Mouse (Mus musculus) hindbrain, embryonic 14.5 days (tissue): ENCODE results near the gene Pde6h. TPM values are rescaled to one million over a fixed set of nuclear protein-coding genes. Genes with fewer than 3 reads are reported as not detected.

Source experiments
- ATAC-seq: fragments of 200-750 bp; cut with Nextera tagmentation; 2 replicates; pipeline ENCODE4 v1.8.0; 2017; ENCODE audit warnings: moderate number of reproducible peaks, mild to moderate bottlenecking, moderate TSS enrichment, moderate library complexity; ENCODE audit not compliant: low FRiP score
- DNase-seq: peaks from one replicate; pipeline ENCODE4 v3.0.0-alpha.2; 2015; ENCODE audit warnings: low spot score
- H3K27ac ChIP-seq: fragments of 300-500 bp; sonication (generic); 2 replicates; pipeline ENCODE4 v1.5.1; 2014; ENCODE audit warnings: mild to moderate bottlenecking, moderate library complexity
- H3K27me3 ChIP-seq: fragments of 300-500 bp; sonication (generic); 2 replicates; pipeline ENCODE4 v1.6.1; 2014; ENCODE audit warnings: mild to moderate bottlenecking, low read length, mixed read lengths; ENCODE audit not compliant: control insufficient read depth, insufficient read depth
- H3K36me3 ChIP-seq: fragments of 300-500 bp; sonication (generic); replicated peaks from 2 replicates; pipeline ENCODE4 v1.6.1; 2014; ENCODE audit not compliant: control insufficient read depth, insufficient read depth
- H3K4me1 ChIP-seq: fragments of 300-500 bp; sonication (generic); replicated peaks from 2 replicates; pipeline ENCODE4 v1.6.1; 2014; ENCODE audit warnings: antibody characterized with exemption, low read length, mixed read lengths; ENCODE audit not compliant: control insufficient read depth, insufficient read depth
- H3K4me2 ChIP-seq: fragments of 300-500 bp; sonication (generic); replicated peaks from 2 replicates; pipeline ENCODE4 v1.6.1; 2014; ENCODE audit warnings: mild to moderate bottlenecking, moderate library complexity
- H3K4me3 ChIP-seq: fragments of 300-500 bp; sonication (generic); replicated peaks from 2 replicates; pipeline ENCODE4 v1.5.1; 2014; ENCODE audit warnings: mild to moderate bottlenecking, low read length
- H3K9ac ChIP-seq: fragments of 300-500 bp; sonication (generic); 2 replicates; pipeline ENCODE4 v1.6.1; 2014
- H3K9me3 ChIP-seq: fragments of 300-500 bp; sonication (generic); 2 replicates; pipeline ENCODE4 v1.6.1; 2016; ENCODE audit warnings: low read length; ENCODE audit not compliant: control insufficient read depth
- WGBS: fragments of 180-500 bp; shearing (Covaris S2); extraction: QIAGEN DNeasy Blood & Tissue Kit; methylation state at CpG from one replicate; pipeline ENCODE4 v1.1.7; 2014; 5-methylcytosine and 5-hydroxymethylcytosine counted together
- polyA plus RNA-seq: library from polyadenylated mRNA; unstranded; fragments of >200 nt; fragmentation: Nextera tagmentation; extraction: Ambion mirVana; gene quantifications from 2 replicates; pipeline ENCODE4 v1.2.1, GENCODE M21; 2014

Pde6h gene
- polyA plus RNA-seq, 1 experiment from 2014 or later, result 0.48 TPM

DNA sequence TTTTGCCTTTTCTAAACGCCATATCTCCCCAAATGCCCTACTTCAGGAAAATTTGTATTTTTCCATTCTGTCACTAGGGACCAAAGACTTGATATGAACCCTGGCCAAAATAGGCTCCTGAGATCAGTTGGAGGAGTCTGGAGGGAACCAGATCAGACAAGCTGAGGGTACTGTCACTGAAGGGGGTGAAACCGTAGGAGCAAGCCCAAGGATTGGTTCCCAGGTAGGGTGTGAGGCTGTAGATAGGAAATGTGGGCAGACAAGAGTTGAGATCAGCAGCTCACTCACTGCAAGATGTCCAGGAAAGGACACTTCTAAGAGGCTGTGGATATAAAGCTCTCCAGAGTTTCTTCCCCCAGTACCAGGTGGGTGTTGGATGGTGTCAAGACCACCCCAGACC is 31.6 kb upstream of the Pde6h start:
- 85% methylated on average over 2 of the region's 2 CpGs for WGBS
- ATAC-seq, result no peak

DNA sequence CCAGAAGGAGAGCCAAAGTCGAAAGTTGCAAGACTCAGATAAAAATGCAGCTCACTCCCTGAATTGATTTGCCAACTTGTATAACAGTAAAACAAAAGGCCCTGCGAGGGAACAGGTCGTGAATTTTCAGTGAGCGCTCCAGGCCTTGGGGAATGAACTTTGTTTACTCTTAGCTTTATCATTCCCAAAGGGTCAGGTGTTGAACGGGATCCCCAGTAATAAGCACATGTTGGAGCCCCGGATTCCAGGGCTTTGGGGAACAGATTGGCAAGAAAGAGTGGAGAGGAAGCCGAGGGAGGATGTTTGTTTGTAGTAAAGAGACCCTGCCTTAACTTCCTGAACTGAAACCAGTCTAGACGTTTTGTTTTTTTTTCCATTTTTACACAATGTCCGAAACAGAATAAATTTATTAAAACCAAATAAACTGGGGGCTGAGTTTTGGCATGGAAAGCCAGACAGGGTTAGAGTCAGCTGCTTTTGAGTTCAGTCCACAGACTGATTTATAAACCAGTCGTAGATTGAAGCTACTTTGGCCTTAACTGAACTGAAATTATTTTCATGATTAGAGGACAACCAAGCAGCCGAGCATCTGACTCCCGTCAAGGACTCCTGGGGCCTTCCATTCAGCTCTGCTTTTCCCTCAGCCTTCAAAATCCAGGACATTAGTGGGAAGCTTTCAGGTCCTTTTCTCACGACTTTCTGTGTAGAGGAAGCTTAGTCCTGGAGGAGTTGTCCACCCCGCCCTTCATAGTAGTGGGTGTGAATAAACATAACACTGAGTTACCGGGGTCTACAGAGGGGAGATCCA is 28.9 kb upstream of the Pde6h start:
- H3K9ac ChIP-seq, result no peak overlapping the region
- ATAC-seq (no peak), DNase-seq (no peak)
- H3K9me3 ChIP-seq, result no peaks in the 10 kb centered on the region
- no peak overlapping the region for H3K4me2 ChIP-seq
- no peak overlapping the region for H3K4me3 ChIP-seq
- no peaks in the 10 kb centered on the region for H3K36me3 ChIP-seq
- H3K4me1 ChIP-seq, result no peaks in the 10 kb centered on the region
- no peaks in the 10 kb centered on the region for H3K27me3 ChIP-seq
- 70% methylated on average over 15 of the region's 15 CpGs for WGBS
- H3K27ac ChIP-seq, result no peak overlapping the region

More for the DNA sequence above, 31.6 kb upstream of the Pde6h start:
- Histone ChIP-seq H3K36me3 (no peaks in the 10 kb centered on the region), H3K4me2 (no peak overlapping the region), H3K9ac (no peak overlapping the region), H3K4me1 (no peaks in the 10 kb centered on the region), H3K27ac (no peak overlapping the region), H3K4me3 (no peak overlapping the region), H3K9me3 (no peaks in the 10 kb centered on the region), H3K27me3 (no peaks in the 10 kb centered on the region)
- no peak for DNase-seq

DNA sequence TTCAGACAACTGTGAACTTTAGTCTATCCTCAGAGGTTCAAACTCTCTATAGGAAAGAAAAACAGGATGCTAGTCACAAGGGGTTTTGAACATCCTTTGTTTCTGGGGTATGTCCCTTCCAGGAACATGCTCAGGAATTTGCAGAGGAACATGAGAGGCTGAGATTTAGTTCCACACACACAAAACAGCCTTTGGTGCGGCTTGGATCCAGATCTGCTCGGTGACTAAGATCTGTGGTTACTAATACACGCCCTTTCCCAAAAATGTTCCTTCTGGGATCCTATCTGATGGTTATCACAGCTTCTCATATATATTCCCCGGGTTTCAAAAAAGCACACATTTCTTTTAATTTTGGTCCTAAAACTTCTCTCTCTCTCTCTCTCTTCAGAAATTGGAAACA is 25.8 kb upstream of the Pde6h start:
- no peak overlapping the region for H3K27ac ChIP-seq
- H3K4me1 ChIP-seq, result no peaks in the 10 kb centered on the region
- no peak overlapping the region for H3K9ac ChIP-seq
- H3K9me3 ChIP-seq, result no peaks in the 10 kb centered on the region
- no peak overlapping the region for H3K4me2 ChIP-seq
- no peaks in the 10 kb centered on the region for H3K36me3 ChIP-seq
- 86% methylated on average over 4 of the region's 4 CpGs for WGBS
- H3K4me3 ChIP-seq, result no peak overlapping the region
- DNase-seq (no peak), ATAC-seq (no peak)
- no peaks in the 10 kb centered on the region for H3K27me3 ChIP-seq

DNA sequence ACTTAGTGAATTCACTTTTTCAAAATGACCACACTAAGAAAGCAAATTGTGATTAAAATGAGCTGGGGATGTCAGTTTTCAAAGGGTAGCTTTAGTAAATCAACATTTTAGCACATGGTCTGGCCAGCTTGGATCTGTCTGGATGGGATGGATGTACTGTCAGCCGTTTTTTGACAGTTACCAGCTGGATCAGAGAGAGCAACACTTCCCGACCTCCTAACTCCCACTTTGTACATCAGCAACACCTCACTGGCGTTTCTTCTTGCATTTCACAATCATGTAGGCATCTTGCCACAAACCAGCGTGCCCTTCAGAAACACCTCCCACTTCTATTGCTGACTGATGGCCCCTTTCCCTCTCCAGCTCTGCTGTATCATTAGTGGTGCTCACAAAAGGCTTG is 25.4 kb upstream of the Pde6h start:
- Histone ChIP-seq H3K27me3 (no peaks in the 10 kb centered on the region), H3K36me3 (no peaks in the 10 kb centered on the region), H3K4me2 (no peak overlapping the region), H3K27ac (no peak overlapping the region), H3K4me3 (no peak overlapping the region), H3K4me1 (no peaks in the 10 kb centered on the region), H3K9ac (no peak overlapping the region), H3K9me3 (no peaks in the 10 kb centered on the region)
- ATAC-seq (no peak), DNase-seq (no peak)
- WGBS, result 72% methylated on average over 4 of the region's 4 CpGs

DNA sequence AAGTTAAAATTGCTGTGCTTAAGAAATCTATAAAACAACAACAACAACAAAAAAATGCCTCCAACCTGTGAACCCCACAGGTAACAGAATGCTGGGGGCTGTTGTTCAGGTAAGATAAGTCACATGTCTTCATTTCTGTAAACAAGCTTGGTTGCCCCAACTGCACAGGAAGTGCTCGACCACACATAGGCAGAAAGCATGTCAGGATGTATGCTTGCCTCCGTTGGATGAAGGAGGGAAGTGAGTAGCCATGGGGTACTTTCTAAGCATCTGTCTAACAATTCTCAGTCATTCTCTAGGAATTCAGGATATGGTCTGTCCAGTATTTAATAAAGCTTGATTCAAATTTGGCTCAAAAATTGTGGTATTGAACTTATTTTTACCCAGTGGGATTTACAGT is 24.7 kb upstream of the Pde6h start:
- H3K4me1 ChIP-seq, result no peaks in the 10 kb centered on the region

DNA sequence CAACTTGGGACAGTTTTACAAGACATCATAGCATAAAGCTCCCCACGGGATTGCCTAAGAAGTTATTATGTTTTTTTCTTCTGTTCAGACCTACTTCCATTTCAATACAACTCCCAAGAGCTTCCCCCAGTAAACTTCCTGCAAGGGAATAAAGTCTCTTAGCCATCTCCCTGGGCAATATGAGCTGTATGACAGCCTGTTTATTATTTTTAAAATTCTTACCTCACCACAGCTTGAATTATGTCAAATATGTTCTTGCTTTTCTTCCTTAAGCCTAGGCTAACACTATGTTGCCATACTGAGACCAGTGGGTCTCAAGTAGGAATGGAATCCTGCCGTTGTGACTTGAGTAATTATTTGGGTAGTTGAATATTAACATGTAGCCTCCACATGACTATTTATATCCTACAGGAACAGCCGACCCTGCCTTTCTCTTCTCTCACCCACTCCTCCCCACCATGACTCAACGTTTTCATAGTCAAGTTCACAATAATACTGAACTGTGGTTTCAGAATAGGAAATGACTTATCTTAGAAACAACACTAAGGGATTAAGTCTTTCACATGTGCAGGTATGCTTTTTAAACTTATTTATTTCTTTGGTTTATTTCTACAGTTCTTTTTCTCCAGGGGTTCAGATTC is 23.1 kb upstream of the Pde6h start:
- 85% methylated on average over 4 of the region's 4 CpGs for WGBS
- Histone ChIP-seq H3K27ac (no peak overlapping the region), H3K4me3 (no peak overlapping the region), H3K9me3 (no peaks in the 10 kb centered on the region), H3K9ac (no peak overlapping the region), H3K36me3 (no peaks in the 10 kb centered on the region), H3K4me1 (no peaks in the 10 kb centered on the region), H3K4me2 (no peak overlapping the region), H3K27me3 (no peaks in the 10 kb centered on the region)
- ATAC-seq (no peak), DNase-seq (no peak)

More for the DNA sequence above, 24.7 kb upstream of the Pde6h start:
- Histone ChIP-seq H3K36me3 (no peaks in the 10 kb centered on the region), H3K27me3 (no peaks in the 10 kb centered on the region), H3K9ac (no peak overlapping the region), H3K4me2 (no peak overlapping the region), H3K27ac (no peak overlapping the region), H3K9me3 (no peaks in the 10 kb centered on the region), H3K4me3 (no peak overlapping the region)
- 84% methylated on average over 2 of the region's 2 CpGs for WGBS
- DNase-seq (no peak), ATAC-seq (no peak)

DNA sequence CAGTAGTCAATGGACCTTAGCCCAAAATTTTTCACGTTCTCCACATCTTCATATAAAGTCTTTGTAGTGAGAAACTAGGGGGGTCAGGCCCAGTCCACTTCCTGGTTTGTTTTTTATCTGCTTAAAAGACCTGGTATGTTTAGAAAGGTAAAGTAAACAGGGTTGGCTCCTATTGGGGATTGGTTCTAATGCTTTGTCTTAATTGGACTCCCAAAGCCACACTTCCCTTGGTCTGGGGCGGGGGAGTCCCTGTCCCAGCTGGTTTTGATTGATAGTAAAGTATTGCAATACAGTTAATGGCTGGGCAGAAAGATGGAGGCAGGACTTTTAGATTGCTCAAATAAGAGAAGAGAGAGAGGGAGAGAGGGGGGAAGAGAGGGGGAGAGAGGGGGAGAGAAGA is 22.6 kb upstream of the Pde6h start:
- Histone ChIP-seq H3K9me3 (no peaks in the 10 kb centered on the region), H3K36me3 (no peaks in the 10 kb centered on the region), H3K4me2 (no peak overlapping the region), H3K4me1 (no peaks in the 10 kb centered on the region), H3K4me3 (no peak overlapping the region), H3K27me3 (no peaks in the 10 kb centered on the region), H3K9ac (no peak overlapping the region), H3K27ac (no peak overlapping the region)
- ATAC-seq (no peak), DNase-seq (no peak)
- WGBS, result 83% methylated on average over 2 of the region's 2 CpGs

DNA sequence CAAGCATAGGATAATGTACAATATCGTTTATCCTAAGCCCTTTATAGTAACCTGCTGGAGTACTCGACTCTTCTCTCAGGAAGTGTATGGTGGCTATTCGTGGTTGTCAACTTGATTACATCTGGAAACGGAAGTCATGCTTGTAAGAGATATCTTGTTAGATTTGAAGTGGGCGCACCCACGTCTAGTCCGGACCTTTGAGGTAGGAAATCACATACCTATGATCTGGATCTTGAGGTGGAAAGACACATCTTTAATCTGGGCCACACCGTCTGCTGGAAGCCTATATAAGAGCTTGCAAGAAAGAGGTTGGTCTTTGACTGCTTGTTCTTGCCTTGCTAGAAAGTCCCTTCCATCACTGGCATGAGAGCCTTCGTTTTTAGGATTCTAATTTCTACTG is 21.1 kb upstream of the Pde6h start:
- no peaks in the 10 kb centered on the region for H3K9me3 ChIP-seq
- no peak for ATAC-seq
- H3K36me3 ChIP-seq, result no peaks in the 10 kb centered on the region
- DNase-seq, result no peak
- no peak overlapping the region for H3K4me2 ChIP-seq
- H3K9ac ChIP-seq, result no peak overlapping the region
- H3K4me3 ChIP-seq, result no peak overlapping the region
- H3K4me1 ChIP-seq, result no peaks in the 10 kb centered on the region
- H3K27me3 ChIP-seq, result no peaks in the 10 kb centered on the region
- H3K27ac ChIP-seq, result no peak overlapping the region
- WGBS, result 91% methylated on average over 9 of the region's 9 CpGs

DNA sequence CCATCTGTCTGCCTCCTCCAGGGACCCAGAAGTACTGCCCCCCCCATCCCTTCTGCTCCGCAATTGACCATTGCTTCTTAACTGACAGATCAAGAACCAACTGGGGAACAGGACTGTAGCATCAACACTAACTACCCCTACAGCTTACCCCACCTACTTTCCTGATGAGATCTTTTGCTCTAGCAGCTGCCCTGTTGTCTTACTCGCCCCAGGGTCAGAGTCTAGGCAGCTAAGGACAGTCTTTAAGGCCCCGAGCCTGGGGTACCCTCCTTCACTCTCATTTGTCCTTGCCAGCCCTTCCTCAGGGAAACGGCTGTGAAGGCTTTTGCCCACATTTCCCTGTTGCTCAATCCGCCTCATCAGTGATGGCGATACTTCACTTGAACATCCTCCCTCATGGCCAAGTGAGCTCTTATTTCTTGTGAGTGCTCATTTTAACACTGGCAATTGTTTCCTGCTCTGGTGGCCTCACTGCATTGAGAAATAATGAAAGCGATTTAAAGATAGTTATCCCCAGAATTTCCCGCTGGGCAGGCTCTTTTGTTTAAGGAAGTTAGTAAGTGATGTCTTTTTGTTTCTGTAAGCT is 19.7 kb upstream of the Pde6h start:
- Histone ChIP-seq H3K9me3 (no peaks in the 10 kb centered on the region), H3K27me3 (no peaks in the 10 kb centered on the region), H3K9ac (no peak overlapping the region), H3K4me2 (no peak overlapping the region), H3K4me1 (no peaks in the 10 kb centered on the region), H3K27ac (no peak overlapping the region), H3K4me3 (no peak overlapping the region), H3K36me3 (no peaks in the 10 kb centered on the region)
- WGBS, result 66% methylated on average over 8 of the region's 8 CpGs
- no peak for ATAC-seq
- DNase-seq, result no peak
